Mouse (Mus musculus): ENCODE data around the gene Mxi1.

DNA sequence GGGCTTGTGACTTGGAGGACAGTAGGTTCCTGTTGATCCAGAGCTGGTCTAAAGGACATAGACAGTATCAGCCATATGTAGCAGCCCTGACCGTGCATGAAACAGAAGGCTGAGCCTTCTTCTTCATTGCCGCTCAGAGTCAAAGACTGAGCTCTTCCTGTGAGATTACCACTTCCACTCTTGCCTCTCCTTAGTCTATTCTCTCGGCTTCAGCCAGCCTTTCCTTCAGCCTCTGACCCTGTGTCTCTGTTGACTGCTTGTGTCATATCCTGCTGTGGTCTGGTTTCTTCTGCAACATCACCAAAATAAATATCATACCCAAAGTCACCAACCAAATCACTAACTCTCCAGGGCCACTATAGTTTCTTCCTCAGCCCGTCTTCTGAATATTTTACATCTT, 88.9 kb downstream of the Mxi1 start:
- TF ChIP-seq CTCF (IDR thresholded peaks at IDR 0.05 in 2 of 3, conservative IDR thresholded peaks at IDR 0.05 in 1 of 3; ENCODE audit: control insufficient read depth in 1 of 3, insufficient read depth in 1 of 3, low read depth in 2 of 3, low read length in 3 of 3, poor library complexity in 1 of 3, severe bottlenecking in 1 of 3) (no peak), CHD2 (IDR thresholded peaks at IDR 0.05; ENCODE audit: low read length) (no peak), SIN3A (IDR thresholded peaks at IDR 0.05; ENCODE audit: low read length) (no peak), MAFK (IDR thresholded peaks at IDR 0.05; ENCODE audit: borderline replicate concordance, low read depth, low read length) (no peak), CHD1 (IDR thresholded peaks at IDR 0.05; ENCODE audit: low read depth, low read length) (no peak), POLR2A (IDR thresholded peaks at IDR 0.05; ENCODE audit: control insufficient read depth in 1 of 2, insufficient read depth in 1 of 2, low read depth in 1 of 2, low read length in 2 of 2, poor library complexity in 1 of 2) (no peak), SMC3 (IDR thresholded peaks at IDR 0.05; ENCODE audit: low read depth, low read length) (no peak), EP300 (IDR thresholded peaks at IDR 0.05; ENCODE audit: low read depth in 1 of 2, low read length in 2 of 2) (no peak), MEF2A (IDR thresholded peaks at IDR 0.05; ENCODE audit: extremely low read depth, insufficient replicate concordance, low read depth, low read length, poor library complexity, severe bottlenecking) (no peak), JUND (IDR thresholded peaks at IDR 0.05; ENCODE audit: low read depth, low read length) (no peak), HCFC1 (IDR thresholded peaks at IDR 0.05; ENCODE audit: low read depth, low read length) (no peak)
